Mouse (Mus musculus): ENCODE data around the gene Fcrl6.

- TF ChIP-seq E2F4 (IDR thresholded peaks at IDR 0.05; ENCODE audit: insufficient replicate concordance, low read depth, low read length) (no peak), POLR2A (IDR thresholded peaks at IDR 0.05; ENCODE audit: low read depth, low read length) (no peak), CHD1 (IDR thresholded peaks at IDR 0.05; ENCODE audit: low read depth, low read length) (no peak), MEF2A (IDR thresholded peaks at IDR 0.05; ENCODE audit: borderline replicate concordance, low read depth, low read length) (no peak), CTCF (conservative IDR thresholded peaks at IDR 0.05 in 1 of 2, IDR thresholded peaks at IDR 0.05 in 1 of 2; ENCODE audit: low read depth in 2 of 2, low read length in 2 of 2) (no peak), IRF4 (IDR thresholded peaks at IDR 0.05; ENCODE audit: low read depth, low read length) (no peak), MAX (IDR thresholded peaks at IDR 0.05; ENCODE audit: low read length) (no peak), PAX5 (IDR thresholded peaks at IDR 0.05; ENCODE audit: low read length) (no peak)
Observed at GRCm38 (mm10) chr1:172651288-172651987, 49.1 kb upstream of the Fcrl6 start.
